Mouse (Mus musculus) kidney, embryonic 16.5 days (tissue): ENCODE results near the gene Echdc2. TPM values are rescaled to one million over a fixed set of nuclear protein-coding genes. Genes with fewer than 3 reads are reported as not detected.

Source experiments
- ATAC-seq: fragments of 200-750 bp; cut with Nextera tagmentation; 2 replicates; pipeline ENCODE4 v1.8.0; 2017; ENCODE audit warnings: moderate TSS enrichment; ENCODE audit not compliant: low FRiP score, low TSS enrichment
- H3K27ac ChIP-seq: fragments of 300-500 bp; sonication (generic); 2 replicates; pipeline ENCODE4 v1.5.1; 2014; ENCODE audit warnings: low read length
- H3K27me3 ChIP-seq: fragments of 300-500 bp; sonication (generic); 2 replicates; pipeline ENCODE4 v1.6.1; 2014; ENCODE audit warnings: low read length, control low read depth, mixed read lengths; ENCODE audit not compliant: insufficient read depth
- H3K36me3 ChIP-seq: fragments of 300-500 bp; sonication (generic); 2 replicates; pipeline ENCODE4 v1.6.1; 2014; ENCODE audit warnings: low read length, control low read depth, mixed read lengths; ENCODE audit not compliant: insufficient read depth
- H3K4me1 ChIP-seq: fragments of 300-500 bp; sonication (generic); 2 replicates; pipeline ENCODE4 v1.6.1; 2014; ENCODE audit warnings: low read length, control low read depth, mixed read lengths; ENCODE audit not compliant: insufficient read depth
- H3K4me2 ChIP-seq: fragments of 300-500 bp; sonication (generic); replicated peaks from 2 replicates; pipeline ENCODE4 v1.6.1; 2014; ENCODE audit warnings: low read depth, low read length
- H3K4me3 ChIP-seq: fragments of 300-500 bp; sonication (generic); 2 replicates; pipeline ENCODE4 v1.5.1; 2014; ENCODE audit warnings: mild to moderate bottlenecking, low read length
- H3K9ac ChIP-seq: fragments of 300-500 bp; sonication (generic); replicated peaks from 2 replicates; pipeline ENCODE4 v1.6.1; 2014; ENCODE audit warnings: low read length
- H3K9me3 ChIP-seq: fragments of 300-500 bp; sonication (generic); 2 replicates; pipeline ENCODE4 v1.6.1; 2016; ENCODE audit warnings: low read length, control low read depth
- WGBS: fragments of 180-500 bp; shearing (Covaris S2); extraction: QIAGEN DNeasy Blood & Tissue Kit; methylation state at CpG from one replicate; pipeline ENCODE4 v1.1.7; 2014; 5-methylcytosine and 5-hydroxymethylcytosine counted together
- polyA plus RNA-seq: library from polyadenylated mRNA; unstranded; fragments of >200 nt; fragmentation: Nextera tagmentation; extraction: Ambion mirVana; gene quantifications from 2 replicates; pipeline ENCODE4 v1.2.1, GENCODE M21; 2015

Echdc2 gene
- polyA plus RNA-seq: 44.8 and 50.0 TPM in 2 replicates

GRCm38 (mm10) chr4:108165152-108165895 is at the start of gene Echdc2:
Gene Echdc2, plus strand, starts transcription at chr4:108165437.
- H3K27ac ChIP-seq: no peak within 1 kb of the TSS
- peak within 1 kb of the TSS; percentile 74 for H3K9ac ChIP-seq
- WGBS: 1% methylated on average over 43 of the region's 43 CpGs

GRCm38 (mm10) chr4:108116466-108116865 is 48.8 kb upstream of the Echdc2 start:
- no peaks in the 10 kb centered on the region for H3K9me3 ChIP-seq
- no peaks in the 10 kb centered on the region for H3K27me3 ChIP-seq
- H3K36me3 ChIP-seq: no peaks in the 10 kb centered on the region; the same call in 1 of the 2 replicates
- H3K27ac ChIP-seq: no peak overlapping the region
- ATAC-seq: no peak
- 92% methylated on average over 2 of the region's 2 CpGs for WGBS
- no peak overlapping the region for H3K4me3 ChIP-seq
- no peak overlapping the region for H3K9ac ChIP-seq
- no peak overlapping the region for H3K4me2 ChIP-seq
- H3K4me1 ChIP-seq: no peaks in the 10 kb centered on the region

More at GRCm38 (mm10) chr4:108165152-108165895, at the start of gene Echdc2:
- Histone ChIP-seq H3K4me1 (0 out of 2 replicates have a peak, but pooled peaks cover 4% of the 10 kb centered on the region), H3K9me3 (no peaks in the 10 kb centered on the region), H3K4me2 (peak within 1 kb of the TSS; percentile 85), H3K27me3 (no peaks in the 10 kb centered on the region), H3K36me3 (no peaks in the 10 kb centered on the region), H3K4me3 (peak within 1 kb of the TSS; percentile 76)
- ATAC-seq: peak; percentile 88

- Histone ChIP-seq H3K4me1 (no peaks in the 10 kb centered on the region), H3K27ac (no peak overlapping the region), H3K4me2 (no peak overlapping the region), H3K36me3 (no peaks in the 10 kb centered on the region), H3K4me3 (no peak overlapping the region; the same call in 1 of the 2 replicates), H3K9ac (no peak overlapping the region), H3K9me3 (no peaks in the 10 kb centered on the region), H3K27me3 (no peaks in the 10 kb centered on the region)
- 94% methylated on average over 8 of the region's 8 CpGs for WGBS
- no peak for ATAC-seq
Observed at GRCm38 (mm10) chr4:108117488-108117887, 47.7 kb upstream of the Echdc2 start.

GRCm38 (mm10) chr4:108117924-108118876 is 47.0 kb upstream of the Echdc2 start:
- peak overlapping the region; percentile 72 for H3K4me3 ChIP-seq
- H3K27me3 ChIP-seq: no peaks in the 10 kb centered on the region
- H3K27ac ChIP-seq: peak overlapping the region; percentile 69; the same call in 1 of the 2 replicates
- 12% methylated on average over 43 of the region's 45 CpGs for WGBS
- no peaks in the 10 kb centered on the region for H3K9me3 ChIP-seq
- H3K36me3 ChIP-seq: no peaks in the 10 kb centered on the region
- H3K4me1 ChIP-seq: no peaks in the 10 kb centered on the region
- H3K4me2 ChIP-seq: peak overlapping the region; percentile 67
- H3K9ac ChIP-seq: peak overlapping the region; percentile 80
- peak; percentile 96 for ATAC-seq

- no peaks in the 10 kb centered on the region for H3K27me3 ChIP-seq
- ATAC-seq: no peak
- H3K36me3 ChIP-seq: no peaks in the 10 kb centered on the region
- H3K4me1 ChIP-seq: no peaks in the 10 kb centered on the region
- H3K4me3 ChIP-seq: no peak overlapping the region
- 94% methylated on average over 1 of the region's 1 CpGs for WGBS
- no peak overlapping the region for H3K4me2 ChIP-seq
- H3K9me3 ChIP-seq: no peaks in the 10 kb centered on the region
- H3K9ac ChIP-seq: no peak overlapping the region
- no peak overlapping the region for H3K27ac ChIP-seq
Observed at GRCm38 (mm10) chr4:108124104-108124503, 41.1 kb upstream of the Echdc2 start.

GRCm38 (mm10) chr4:108126260-108126659 is 39.0 kb upstream of the Echdc2 start:
- no peaks in the 10 kb centered on the region for H3K4me1 ChIP-seq
- no peak overlapping the region for H3K9ac ChIP-seq
- peaks cover 4% of the 10 kb centered on the region; the same call in 1 of the 2 replicates for H3K9me3 ChIP-seq
- no peak overlapping the region for H3K27ac ChIP-seq
- no peak overlapping the region for H3K4me2 ChIP-seq
- H3K27me3 ChIP-seq: no peaks in the 10 kb centered on the region
- no peaks in the 10 kb centered on the region for H3K36me3 ChIP-seq
- 87% methylated on average over 4 of the region's 4 CpGs for WGBS
- ATAC-seq: no peak
- no peak overlapping the region for H3K4me3 ChIP-seq

- Histone ChIP-seq H3K36me3 (no peaks in the 10 kb centered on the region), H3K4me3 (no peak overlapping the region), H3K27ac (no peak overlapping the region), H3K4me1 (no peaks in the 10 kb centered on the region), H3K9ac (no peak overlapping the region), H3K4me2 (no peak overlapping the region), H3K27me3 (no peaks in the 10 kb centered on the region), H3K9me3 (peaks cover 4% of the 10 kb centered on the region; the same call in 1 of the 2 replicates)
- 87% methylated on average over 5 of the region's 5 CpGs for WGBS
- no peak for ATAC-seq
Observed at GRCm38 (mm10) chr4:108127516-108127915, 37.7 kb upstream of the Echdc2 start.

- Histone ChIP-seq H3K27me3 (no peaks in the 10 kb centered on the region), H3K4me3 (no peak overlapping the region), H3K36me3 (no peaks in the 10 kb centered on the region), H3K9ac (no peak overlapping the region), H3K9me3 (peaks cover 4% of the 10 kb centered on the region; the same call in 1 of the 2 replicates), H3K4me1 (no peaks in the 10 kb centered on the region), H3K27ac (no peak overlapping the region), H3K4me2 (no peak overlapping the region)
- 97% methylated on average over 2 of the region's 2 CpGs for WGBS
- no peak for ATAC-seq
Observed at GRCm38 (mm10) chr4:108128339-108128738, 36.9 kb upstream of the Echdc2 start.

GRCm38 (mm10) chr4:108130452-108130851 is 34.8 kb upstream of the Echdc2 start:
- no peaks in the 10 kb centered on the region for H3K27me3 ChIP-seq
- peaks cover 4% of the 10 kb centered on the region; the same call in 1 of the 2 replicates for H3K9me3 ChIP-seq
- H3K9ac ChIP-seq: no peak overlapping the region
- no peaks in the 10 kb centered on the region for H3K36me3 ChIP-seq
- H3K4me1 ChIP-seq: no peaks in the 10 kb centered on the region
- WGBS: 85% methylated on average over 3 of the region's 3 CpGs
- no peak overlapping the region for H3K27ac ChIP-seq
- ATAC-seq: no peak
- no peak overlapping the region for H3K4me2 ChIP-seq
- H3K4me3 ChIP-seq: no peak overlapping the region
